23 mouse cellular contexts compared by ENCODE assay signal in genomic region chrX:136635116-136635515, GRCm38 (mm10). TPM values are rescaled to one million over a fixed set of nuclear protein-coding genes. Genes with fewer than 3 reads are reported as not detected.
A peak's percentile ranks its signal among the peaks of the same experiment; 100 is the strongest.
DNase-seq lines count a peak whose midpoint lies in the region; ATAC-seq lines count a peak whose summit lies in the region.
"Had no signal": no experiment of that assay in that cellular context is flagged by ENCODE, and none has a peak within 500 bp of the region (broad histone marks: within the 10 kb centered on the region; RNA-seq: fewer than 3 reads in every experiment).

No protein-coding gene starts in this region.

- no peaks in the 10 kb centered on the region for H3K36me3 ChIP-seq in forebrain, embryonic 14.5 days (ENCODE audit: control insufficient read depth, insufficient read depth, low read length)
- H3K36me3 ChIP-seq in forebrain, embryonic 10.5 days (replicated peaks) = no peaks in the 10 kb centered on the region
- H3K36me3 ChIP-seq: heart, embryonic 13.5 days; hindbrain, embryonic 13.5 days; liver, embryonic 13.5 days had no signal

- no peak overlapping the region for H3K4me2 ChIP-seq in forebrain, embryonic 14.5 days (ENCODE audit: low read length)
- H3K4me2 ChIP-seq: heart, embryonic 13.5 days; hindbrain, embryonic 13.5 days; liver, embryonic 13.5 days had no signal

- H3K27me3 ChIP-seq in forebrain, embryonic 14.5 days (replicated peaks; ENCODE audit: control insufficient read depth, insufficient read depth, low read length) = no peaks in the 10 kb centered on the region
- 0 out of 2 replicates have a peak, but pooled peaks cover 7% of the 10 kb centered on the region for H3K27me3 ChIP-seq in forebrain, embryonic 10.5 days (ENCODE audit: poor library complexity, severe bottlenecking)
- H3K27me3 ChIP-seq: heart, embryonic 13.5 days; hindbrain, embryonic 13.5 days; liver, embryonic 13.5 days had no signal

- no peak overlapping the region for H3K4me3 ChIP-seq in forebrain, embryonic 14.5 days (ENCODE audit: low read depth, low read length)
- H3K4me3 ChIP-seq in forebrain, embryonic 10.5 days = no peak overlapping the region
- H3K4me3 ChIP-seq: heart, adult 2 months; heart, embryonic 13.5 days; hindbrain, embryonic 13.5 days; liver, embryonic 13.5 days had no signal

- peak; percentile 54 for DNase-seq in forebrain, embryonic 14.5 days (ENCODE audit: low spot score)
- DNase-seq in forebrain, embryonic 10.5 days (ENCODE audit: extremely low spot score, low spot score) = no peak
- DNase-seq in layer of hippocampus, adult 9-11 months = peak; percentile 28
- no peak for DNase-seq in layer of hippocampus, postnatal 25 days (ENCODE audit: extremely low spot score in 1 of 2, low spot score in 1 of 2)
- DNase-seq in right cerebral cortex, postnatal 10 days (ENCODE audit: low spot score in 2 of 2) = peak; percentile 20 to 26
- no peak for DNase-seq in right cerebral cortex, postnatal 36 days (ENCODE audit: low spot score in 2 of 2)
- DNase-seq in thymus, adult 18-20 months = no peak
- DNase-seq: adrenal gland, postnatal 10 days; cerebellum, adult 9-10 months; gastrocnemius, postnatal 36 days; heart, adult 2 months; heart, postnatal 14 days; kidney, adult 18-20 months; kidney, postnatal 4 days; liver, embryonic 13.5 days; lung, adult 2 months; right cerebral cortex, postnatal 25 days; thymus, postnatal 4 days had no signal

- no peak overlapping the region for H3K27ac ChIP-seq in forebrain, embryonic 14.5 days (ENCODE audit: low read depth, low read length)
- no peak overlapping the region for H3K27ac ChIP-seq in forebrain, embryonic 10.5 days
- H3K27ac ChIP-seq: heart, adult 2 months; heart, embryonic 13.5 days; hindbrain, embryonic 13.5 days; liver, embryonic 13.5 days had no signal

- no peaks in the 10 kb centered on the region for H3K9me3 ChIP-seq in forebrain, embryonic 14.5 days (replicated peaks; ENCODE audit: control insufficient read depth, low read length)
- H3K9me3 ChIP-seq in forebrain, embryonic 10.5 days = no peaks in the 10 kb centered on the region
- H3K9me3 ChIP-seq: heart, embryonic 13.5 days; hindbrain, embryonic 13.5 days; liver, embryonic 13.5 days had no signal

- H3K9ac ChIP-seq in forebrain, embryonic 14.5 days (ENCODE audit: low read length) = no peak overlapping the region
- H3K9ac ChIP-seq: heart, embryonic 13.5 days; hindbrain, embryonic 13.5 days; liver, embryonic 13.5 days had no signal

- 0 out of 2 replicates have a peak, but pooled peaks have one; percentile 58 for ATAC-seq in forebrain, embryonic 14.5 days
- ATAC-seq: inflammation-experienced regulatory T-cells, adult 6 months had no signal

- WGBS in forebrain, embryonic 14.5 days = 65% methylated on average over 4 of the region's 4 CpGs
- WGBS in forebrain, embryonic 10.5 days = 78% methylated on average over 4 of the region's 4 CpGs

- no peaks in the 10 kb centered on the region for H3K4me1 ChIP-seq in forebrain, embryonic 14.5 days (ENCODE audit: control insufficient read depth, insufficient read depth, low read length)
- H3K4me1 ChIP-seq in forebrain, embryonic 10.5 days = no peaks in the 10 kb centered on the region
- H3K4me1 ChIP-seq: heart, embryonic 13.5 days; hindbrain, embryonic 13.5 days; liver, embryonic 13.5 days had no signal

RNA-seq across cellular contexts. Expression of gene Tceal3, which starts 44.5 kb away (rescaled TPM):
- polyA plus RNA-seq in forebrain, embryonic 14.5 days (2014; fragmentation: Nextera tagmentation; extraction: Ambion mirVana) = 29.2 and 31.6 TPM in 2 replicates
- 8.0 and 10.3 TPM in 2 replicates for polyA plus RNA-seq in forebrain, embryonic 10.5 days (2016; fragmentation: Nextera tagmentation; extraction: Ambion mirVana)
- 100 to 1,000 TPM; 193 to 201 TPM for total RNA-seq in layer of hippocampus, postnatal 25 days (2021)
- total RNA-seq: monocyte, adult 5-6 weeks; neutrophil, adult 5-6 weeks had no signal

Comparison
In these comparisons a context has a peak if more than half of its experiments do, and no peak if none do; other contexts are left out.
1. DNase-seq: peak in forebrain, embryonic 14.5 days (single experiment), layer of hippocampus, adult 9-11 months (single experiment) and right cerebral cortex, postnatal 10 days (2 of 2); none in forebrain, embryonic 10.5 days (single experiment), layer of hippocampus, postnatal 25 days (0 of 2), right cerebral cortex, postnatal 36 days (0 of 2) and thymus, adult 18-20 months (0 of 2).